Mouse (Mus musculus): ENCODE measurements at regions not wholly inside any gene's neighbourhood (a gene's known extent, or its start where the extent isn't known, plus 50 kb on each side); places are given as distances from the start of the nearest gene placed in this dataset.
A peak's percentile ranks its signal among the peaks of the same experiment; 100 is the strongest.

GRCm38 (mm10) chr9:51379589-51379988 is 50.9 kb upstream of the 1810046K07Rik start:
- DNase-seq (ENCODE audit: low spot score) = no peak

- no peak for DNase-seq (ENCODE audit: low spot score)
Observed at GRCm38 (mm10) chr9:51393921-51394320, 65.2 kb upstream of the 1810046K07Rik start.

GRCm38 (mm10) chr9:51394372-51394771 is 65.7 kb upstream of the 1810046K07Rik start:
- peak; percentile 11 for DNase-seq (ENCODE audit: low spot score)

GRCm38 (mm10) chr9:51396801-51397200 is 68.1 kb upstream of the 1810046K07Rik start:
- DNase-seq (ENCODE audit: low spot score) = no peak

GRCm38 (mm10) chr9:51397589-51398220 is 69.0 kb upstream of the 1810046K07Rik start:
- no peak for DNase-seq (ENCODE audit: low spot score)

GRCm38 (mm10) chr9:51398886-51399285 is 70.2 kb upstream of the 1810046K07Rik start:
- no peak for DNase-seq (ENCODE audit: low spot score)

GRCm38 (mm10) chr9:51399356-51399755 is 70.6 kb upstream of the 1810046K07Rik start:
- no peak for DNase-seq (ENCODE audit: low spot score)

GRCm38 (mm10) chr9:51401779-51402178 is 73.1 kb upstream of the 1810046K07Rik start:
- DNase-seq (ENCODE audit: low spot score) = no peak

GRCm38 (mm10) chr9:51407978-51408377 is 79.3 kb upstream of the 1810046K07Rik start:
- DNase-seq (ENCODE audit: low spot score) = no peak

- DNase-seq (ENCODE audit: low spot score) = no peak
Observed at GRCm38 (mm10) chr9:51418923-51419482, 90.3 kb upstream of the 1810046K07Rik start.

- no peak for DNase-seq (ENCODE audit: low spot score)
Observed at GRCm38 (mm10) chr9:51422553-51422952, 93.8 kb upstream of the 1810046K07Rik start.

GRCm38 (mm10) chr9:51423341-51423740 is 94.6 kb upstream of the 1810046K07Rik start:
- no peak for DNase-seq (ENCODE audit: low spot score)

GRCm38 (mm10) chr9:51430426-51430825 is 101.7 kb upstream of the 1810046K07Rik start:
- no peak for DNase-seq (ENCODE audit: low spot score)

GRCm38 (mm10) chr9:51437130-51437529 is 108.4 kb upstream of the 1810046K07Rik start:
- DNase-seq (ENCODE audit: low spot score) = no peak

- DNase-seq (ENCODE audit: low spot score) = no peak
Observed at GRCm38 (mm10) chr9:51441773-51442381, 113.2 kb upstream of the 1810046K07Rik start.

- no peak for DNase-seq (ENCODE audit: low spot score)
Observed at GRCm38 (mm10) chr9:51455690-51456089, 127.0 kb upstream of the 1810046K07Rik start.

- no peak for DNase-seq (ENCODE audit: low spot score)
Observed at GRCm38 (mm10) chr9:51462463-51463024, 133.8 kb upstream of the 1810046K07Rik start.

GRCm38 (mm10) chr9:51470031-51470430 is 141.3 kb upstream of the 1810046K07Rik start:
- DNase-seq (ENCODE audit: low spot score) = no peak

- DNase-seq (ENCODE audit: low spot score) = no peak
Observed at GRCm38 (mm10) chr9:51476511-51477056, 147.9 kb upstream of the 1810046K07Rik start.

- no peak for DNase-seq (ENCODE audit: low spot score)
Observed at GRCm38 (mm10) chr9:51487840-51488239, 159.1 kb upstream of the 1810046K07Rik start.

GRCm38 (mm10) chr9:51507265-51507913 is 178.7 kb upstream of the 1810046K07Rik start:
- no peak for DNase-seq (ENCODE audit: low spot score)

GRCm38 (mm10) chr9:51517643-51518042 is 188.9 kb upstream of the 1810046K07Rik start:
- no peak for DNase-seq (ENCODE audit: low spot score)
